Mouse (Mus musculus) frontal cortex, postnatal 36 days (tissue): ENCODE measurements around the gene Gm8108.
"Not testable (repeated sequence)": the region's sequence is repeated elsewhere in the genome, so short reads cannot be mapped to it uniquely, and the experiment has no call there.

Experiments used
- DNase-seq, 2 experiments: peaks; one replicate each; pipeline ENCODE4 v3.0.0; 2022; ENCODE audit warnings: low spot score in 2 of 2

The Gm8108 gene

DNA sequence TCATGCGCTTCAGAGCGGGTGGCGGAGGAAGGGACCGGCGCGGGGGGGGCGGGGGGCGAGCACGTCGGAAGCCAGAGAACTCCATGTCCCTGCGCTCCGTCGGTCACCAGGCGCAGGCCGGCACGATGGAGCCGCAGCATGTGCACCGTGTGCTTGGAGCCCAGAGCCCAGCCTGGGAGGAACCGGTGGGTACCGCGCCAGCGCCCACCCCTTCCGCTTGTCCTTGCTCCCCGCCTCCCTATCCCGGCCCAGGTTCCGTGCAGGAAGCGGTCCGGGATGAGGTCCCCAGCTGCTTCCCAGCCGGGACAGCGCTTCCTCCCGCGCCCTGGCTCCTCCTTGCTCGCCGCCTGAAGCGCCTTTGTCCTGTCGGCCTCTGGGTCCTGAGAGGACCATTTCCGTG lies at the start of gene Gm8108:
TSS of gene Gm8108 (plus strand) at position 101 of the 400 bp plus-strand sequence.
- not testable (repeated sequence) for DNase-seq

DNA sequence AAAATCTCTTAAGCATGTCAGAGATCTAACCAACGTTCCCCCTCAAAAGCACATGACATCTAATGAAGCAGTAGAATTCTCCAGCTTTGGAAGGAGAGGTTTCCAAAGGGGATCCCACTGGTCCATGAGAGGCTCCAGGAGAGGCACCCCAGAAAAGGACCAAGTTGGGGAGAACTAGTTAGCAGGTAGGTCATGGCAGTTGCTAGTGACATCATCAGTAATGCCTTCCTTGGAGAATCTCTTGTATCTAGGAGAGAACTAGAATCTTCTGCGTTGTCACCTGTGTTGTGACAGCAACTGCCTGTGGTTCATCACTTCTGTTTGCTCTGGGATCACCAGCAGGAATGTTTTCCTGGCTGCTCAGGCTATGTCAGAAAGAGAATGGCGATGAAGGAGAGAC lies 26.5 kb upstream of the Gm8108 start, which contains the start of gene Gm3115:
TSS of gene Gm3115 (plus strand) at position 301 of the 400 bp plus-strand sequence.
- DNase-seq = not testable (repeated sequence)

DNA sequence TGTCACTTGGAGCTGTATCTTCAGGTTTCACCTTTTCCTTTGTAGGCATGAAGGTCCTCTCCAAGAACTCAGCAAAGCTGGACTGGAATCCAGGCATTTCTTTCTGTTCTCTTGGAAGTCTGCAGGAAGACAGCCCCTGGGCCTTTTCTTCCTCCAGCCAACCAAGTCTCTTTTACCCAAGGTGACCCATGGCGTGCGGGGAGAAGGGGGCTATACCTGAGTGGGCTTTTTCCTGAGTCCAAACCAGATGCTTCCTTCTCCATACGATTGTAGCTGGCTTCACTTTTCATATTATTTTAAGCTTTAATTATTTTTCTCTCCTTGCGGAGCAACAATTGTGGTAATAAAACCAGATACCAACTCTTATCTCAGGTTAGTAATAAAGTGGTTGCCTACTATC lies 31.3 kb downstream of the Gm8108 start:
- not testable (repeated sequence) for DNase-seq

DNA sequence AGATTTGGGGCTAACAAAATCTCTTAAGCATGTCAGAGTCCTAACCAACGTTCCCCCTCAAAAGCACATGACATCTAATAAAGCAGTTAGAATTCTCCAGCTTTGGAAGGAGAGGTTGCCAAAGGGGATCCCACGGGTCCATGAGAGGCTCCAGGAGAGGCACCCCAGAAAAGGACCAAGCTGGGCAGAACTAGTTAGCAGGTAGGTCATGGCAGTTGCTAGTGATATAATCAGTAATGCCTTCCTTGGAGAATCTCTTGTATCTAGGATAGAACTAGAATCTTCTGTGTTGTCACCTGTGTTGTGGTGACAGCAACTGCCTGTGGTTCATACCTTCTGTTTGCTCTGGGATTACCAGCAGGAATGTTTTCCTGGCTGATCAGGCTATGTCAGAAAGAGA lies 54.4 kb downstream of the Gm8108 start, which contains the start of gene Gm3127:
TSS of gene Gm3127 (plus strand) at position 301 of the 400 bp plus-strand sequence.
- DNase-seq = not testable (repeated sequence)

DNA sequence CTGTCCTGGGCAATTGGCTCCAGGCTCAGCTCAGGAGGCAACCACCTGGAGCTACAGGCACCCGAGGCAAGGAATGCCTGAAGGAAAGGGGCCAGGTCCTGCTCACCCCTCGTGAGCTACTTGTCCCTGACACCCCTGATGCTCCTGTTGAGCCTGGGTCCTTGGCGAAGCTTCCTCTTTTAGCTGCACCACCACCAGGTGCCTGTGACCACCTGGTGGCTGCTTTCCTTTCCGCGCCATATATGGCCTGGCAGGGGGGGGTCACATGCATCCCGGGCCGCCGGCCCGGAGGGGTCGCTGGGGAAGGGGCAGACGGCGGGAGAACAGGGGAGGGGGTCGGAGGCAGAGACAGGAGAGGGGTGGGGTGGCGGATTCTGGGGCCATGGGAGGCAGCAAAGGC lies 71.7 kb downstream of the Gm8108 start:
- not testable (repeated sequence) for DNase-seq
